Mouse (Mus musculus): ENCODE measurements at regions not wholly inside any gene's neighbourhood (a gene's known extent, or its start where the extent isn't known, plus 50 kb on each side); places are given as distances from the start of the nearest gene placed in this dataset.

GRCm38 (mm10) chr15:97468732-97469683 is 221.9 kb upstream of the Amigo2 start:
- no peaks in the 10 kb centered on the region for H3K27me3 ChIP-seq
- H3K27ac ChIP-seq: no peak overlapping the region
- no peak overlapping the region for H3K4me2 ChIP-seq
- no peaks in the 10 kb centered on the region for H3K9me3 ChIP-seq (replicated peaks)
- H3K4me1 ChIP-seq (replicated peaks): 0 out of 2 replicates have a peak, but pooled peaks cover 5% of the 10 kb centered on the region
- DNase-seq (no peak), ATAC-seq (ENCODE audit: low read depth) (no peak)
- H3K9ac ChIP-seq: no peak overlapping the region
- H3K36me3 ChIP-seq: no peaks in the 10 kb centered on the region
- 48% methylated on average over 23 of the region's 23 CpGs for WGBS (ENCODE audit: insufficient replicate concordance)
- no peak overlapping the region for H3K4me3 ChIP-seq (replicated peaks)

- ATAC-seq (ENCODE audit: low read depth): no peak
- Histone ChIP-seq H3K4me2 (no peak overlapping the region), H3K36me3 (no peaks in the 10 kb centered on the region), H3K27me3 (no peaks in the 10 kb centered on the region), H3K9ac (no peak overlapping the region), H3K4me3 (replicated peaks) (no peak overlapping the region), H3K4me1 (replicated peaks) (0 out of 2 replicates have a peak, but pooled peaks cover 5% of the 10 kb centered on the region), H3K27ac (no peak overlapping the region), H3K9me3 (replicated peaks) (no peaks in the 10 kb centered on the region)
- no peak for DNase-seq
- WGBS (ENCODE audit: insufficient replicate concordance): 69% methylated on average over 18 of the region's 18 CpGs
Observed at GRCm38 (mm10) chr15:97467781-97468485, 220.8 kb upstream of the Amigo2 start.

- no peak overlapping the region for H3K4me3 ChIP-seq (replicated peaks)
- ATAC-seq (ENCODE audit: low read depth) (no peak), DNase-seq (no peak)
- no peaks in the 10 kb centered on the region for H3K27me3 ChIP-seq
- 0 out of 2 replicates have a peak, but pooled peaks cover 5% of the 10 kb centered on the region for H3K4me1 ChIP-seq (replicated peaks)
- no peak overlapping the region for H3K4me2 ChIP-seq
- H3K9ac ChIP-seq: no peak overlapping the region
- WGBS (ENCODE audit: insufficient replicate concordance): 69% methylated on average over 10 of the region's 10 CpGs
- H3K9me3 ChIP-seq (replicated peaks): no peaks in the 10 kb centered on the region
- no peak overlapping the region for H3K27ac ChIP-seq
- H3K36me3 ChIP-seq: no peaks in the 10 kb centered on the region
Observed at GRCm38 (mm10) chr15:97466906-97467465, 219.9 kb upstream of the Amigo2 start.

- H3K4me1 ChIP-seq (replicated peaks): 0 out of 2 replicates have a peak, but pooled peaks cover 5% of the 10 kb centered on the region
- H3K9me3 ChIP-seq (replicated peaks): no peaks in the 10 kb centered on the region
- no peaks in the 10 kb centered on the region for H3K27me3 ChIP-seq
- H3K9ac ChIP-seq: no peak overlapping the region
- H3K4me2 ChIP-seq: no peak overlapping the region
- DNase-seq (no peak), ATAC-seq (ENCODE audit: low read depth) (no peak)
- H3K36me3 ChIP-seq: no peaks in the 10 kb centered on the region
- H3K27ac ChIP-seq: no peak overlapping the region
- H3K4me3 ChIP-seq (replicated peaks): no peak overlapping the region
- WGBS (ENCODE audit: insufficient replicate concordance): 40% methylated on average over 3 of the region's 3 CpGs
Observed at GRCm38 (mm10) chr15:97466110-97466509, 219.0 kb upstream of the Amigo2 start.

- no peak overlapping the region for H3K9ac ChIP-seq
- H3K4me2 ChIP-seq: no peak overlapping the region
- H3K4me1 ChIP-seq (replicated peaks): 0 out of 2 replicates have a peak, but pooled peaks cover 5% of the 10 kb centered on the region
- no peaks in the 10 kb centered on the region for H3K9me3 ChIP-seq (replicated peaks)
- no peaks in the 10 kb centered on the region for H3K27me3 ChIP-seq
- no peaks in the 10 kb centered on the region for H3K36me3 ChIP-seq
- DNase-seq (no peak), ATAC-seq (ENCODE audit: low read depth) (no peak)
- H3K4me3 ChIP-seq (replicated peaks): no peak overlapping the region
- WGBS (ENCODE audit: insufficient replicate concordance): 42% methylated on average over 8 of the region's 8 CpGs
- no peak overlapping the region for H3K27ac ChIP-seq
Observed at GRCm38 (mm10) chr15:97465366-97465765, 218.3 kb upstream of the Amigo2 start.

GRCm38 (mm10) chr15:97464737-97465136 is 217.7 kb upstream of the Amigo2 start:
- DNase-seq: no peak
- no peaks in the 10 kb centered on the region for H3K36me3 ChIP-seq
- H3K4me1 ChIP-seq (replicated peaks): 0 out of 2 replicates have a peak, but pooled peaks cover 5% of the 10 kb centered on the region
- H3K4me2 ChIP-seq: no peak overlapping the region
- no peak overlapping the region for H3K9ac ChIP-seq
- WGBS (ENCODE audit: insufficient replicate concordance): 79% methylated on average over 9 of the region's 9 CpGs
- no peak overlapping the region for H3K27ac ChIP-seq
- ATAC-seq (ENCODE audit: low read depth): no peak
- no peaks in the 10 kb centered on the region for H3K27me3 ChIP-seq
- no peaks in the 10 kb centered on the region for H3K9me3 ChIP-seq (replicated peaks)
- H3K4me3 ChIP-seq (replicated peaks): no peak overlapping the region

GRCm38 (mm10) chr15:97462587-97462986 is 215.5 kb upstream of the Amigo2 start:
- H3K36me3 ChIP-seq: no peaks in the 10 kb centered on the region
- H3K4me2 ChIP-seq: no peak overlapping the region
- no peak for ATAC-seq (ENCODE audit: low read depth)
- no peak overlapping the region for H3K4me3 ChIP-seq (replicated peaks)
- no peaks in the 10 kb centered on the region for H3K27me3 ChIP-seq
- peaks cover 9% of the 10 kb centered on the region for H3K4me1 ChIP-seq (replicated peaks)
- WGBS (ENCODE audit: insufficient replicate concordance): 57% methylated on average over 2 of the region's 2 CpGs
- no peak for DNase-seq
- no peaks in the 10 kb centered on the region for H3K9me3 ChIP-seq (replicated peaks)
- no peak overlapping the region for H3K27ac ChIP-seq
- no peak overlapping the region for H3K9ac ChIP-seq

- DNase-seq: no peak
- 74% methylated on average over 7 of the region's 7 CpGs for WGBS (ENCODE audit: insufficient replicate concordance)
- Histone ChIP-seq H3K4me2 (no peak overlapping the region), H3K9ac (no peak overlapping the region), H3K27me3 (no peaks in the 10 kb centered on the region), H3K36me3 (no peaks in the 10 kb centered on the region), H3K4me3 (replicated peaks) (no peak overlapping the region), H3K4me1 (replicated peaks) (peaks cover 9% of the 10 kb centered on the region), H3K27ac (no peak overlapping the region), H3K9me3 (replicated peaks) (no peaks in the 10 kb centered on the region)
- no peak for ATAC-seq (ENCODE audit: low read depth)
Observed at GRCm38 (mm10) chr15:97462006-97462405, 214.9 kb upstream of the Amigo2 start.

- Histone ChIP-seq H3K4me1 (replicated peaks) (peaks cover 9% of the 10 kb centered on the region), H3K27ac (no peak overlapping the region), H3K4me3 (replicated peaks) (no peak overlapping the region), H3K27me3 (no peaks in the 10 kb centered on the region), H3K36me3 (no peaks in the 10 kb centered on the region), H3K9ac (no peak overlapping the region), H3K4me2 (no peak overlapping the region), H3K9me3 (replicated peaks) (no peaks in the 10 kb centered on the region)
- WGBS (ENCODE audit: insufficient replicate concordance): 64% methylated on average over 7 of the region's 7 CpGs
- DNase-seq (no peak), ATAC-seq (ENCODE audit: low read depth) (no peak)
Observed at GRCm38 (mm10) chr15:97461060-97461459, 214.0 kb upstream of the Amigo2 start.

- ATAC-seq (ENCODE audit: low read depth) (no peak), DNase-seq (no peak)
- Histone ChIP-seq H3K9me3 (replicated peaks) (no peaks in the 10 kb centered on the region), H3K27ac (no peak overlapping the region), H3K36me3 (no peaks in the 10 kb centered on the region), H3K4me1 (replicated peaks) (peaks cover 9% of the 10 kb centered on the region), H3K4me2 (no peak overlapping the region), H3K4me3 (replicated peaks) (no peak overlapping the region), H3K9ac (no peak overlapping the region), H3K27me3 (no peaks in the 10 kb centered on the region)
- 72% methylated on average over 7 of the region's 7 CpGs for WGBS (ENCODE audit: insufficient replicate concordance)
Observed at GRCm38 (mm10) chr15:97460360-97460719, 213.3 kb upstream of the Amigo2 start.

GRCm38 (mm10) chr15:97459606-97460359 is 212.7 kb upstream of the Amigo2 start:
- DNase-seq (no peak), ATAC-seq (ENCODE audit: low read depth) (no peak)
- H3K27me3 ChIP-seq: no peaks in the 10 kb centered on the region
- H3K9me3 ChIP-seq (replicated peaks): no peaks in the 10 kb centered on the region
- no peaks in the 10 kb centered on the region for H3K36me3 ChIP-seq
- no peak overlapping the region for H3K9ac ChIP-seq
- no peak overlapping the region for H3K27ac ChIP-seq
- no peak overlapping the region for H3K4me3 ChIP-seq (replicated peaks)
- H3K4me1 ChIP-seq (replicated peaks): peaks cover 9% of the 10 kb centered on the region
- no peak overlapping the region for H3K4me2 ChIP-seq
- 70% methylated on average over 19 of the region's 19 CpGs for WGBS (ENCODE audit: insufficient replicate concordance)
